Mouse (Mus musculus): Measurements from ENCODE around the gene Pold2.

The Pold2 gene

DNA sequence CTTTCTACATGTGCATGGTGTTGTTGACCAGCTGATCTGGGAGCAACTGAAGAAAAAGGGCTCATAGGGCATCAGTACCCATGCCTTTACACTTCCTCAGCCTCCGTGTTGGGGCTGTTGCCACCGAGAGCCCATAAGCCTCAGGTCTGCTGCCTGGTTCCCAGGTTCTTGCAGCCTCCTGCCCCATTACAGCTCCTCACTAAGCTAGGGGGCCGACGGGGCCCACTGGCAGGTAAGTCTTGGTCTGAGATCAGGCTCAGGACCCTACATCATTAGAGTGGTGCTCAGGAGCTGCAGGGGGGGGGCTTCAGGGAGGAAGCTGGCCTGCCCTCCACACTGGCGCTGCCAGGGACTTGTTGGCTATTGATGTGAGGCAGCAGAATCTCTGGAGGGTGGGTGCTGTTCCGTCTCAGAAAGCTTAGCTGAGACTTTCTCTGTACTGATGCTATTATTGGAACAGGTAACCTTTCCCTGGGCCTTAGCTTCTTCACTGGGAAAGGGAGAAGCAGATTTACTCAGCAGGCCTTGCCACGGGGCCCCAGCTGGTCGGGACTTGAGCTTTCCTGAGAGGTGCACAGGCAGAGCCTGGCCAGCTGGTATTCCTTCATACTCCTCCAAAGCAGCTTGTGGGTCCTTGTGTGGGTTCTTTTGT, 21.5 kb downstream of the Pold2 start:
- no peak for DNase-seq

DNA sequence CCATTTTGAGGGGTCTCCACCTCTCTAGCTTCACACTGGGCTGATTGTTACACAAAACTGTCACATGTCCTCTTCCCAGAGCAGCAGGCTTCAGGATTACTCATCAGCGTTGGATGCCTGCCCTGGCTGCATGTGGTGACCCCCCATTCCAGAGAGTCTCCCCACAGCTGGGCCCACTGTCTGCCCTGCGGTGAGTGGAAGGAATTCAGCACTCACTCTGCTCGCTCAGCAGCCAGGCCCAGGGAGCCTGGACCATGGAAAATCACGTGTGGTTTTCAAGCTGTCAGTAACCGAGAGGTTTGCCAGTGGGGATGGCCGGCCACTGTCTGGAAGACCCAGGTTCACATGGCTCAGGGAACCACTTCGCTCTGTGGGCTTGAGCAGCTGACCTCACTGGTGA, 22.2 kb downstream of the Pold2 start:
- DNase-seq = no peak

DNA sequence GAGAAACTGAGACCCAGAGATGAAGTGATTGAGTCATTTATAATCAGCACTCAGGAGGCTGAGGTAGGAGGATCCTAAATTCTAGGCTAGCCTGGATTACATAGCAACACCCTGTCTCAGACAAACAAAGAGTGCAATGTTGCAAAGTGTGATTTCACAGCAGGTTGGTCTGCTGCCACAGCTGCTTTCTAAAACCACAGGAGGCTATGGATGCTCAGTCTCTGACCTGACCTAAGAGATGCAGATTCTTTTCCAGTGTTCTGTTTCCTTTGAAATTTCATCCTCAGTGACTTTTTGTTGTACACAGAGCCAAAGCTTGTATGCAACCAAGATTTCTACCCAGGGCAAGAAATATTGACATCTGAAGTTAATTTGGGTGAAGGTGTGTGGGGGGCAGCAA, 22.6 kb downstream of the Pold2 start:
- no peak for DNase-seq

DNA sequence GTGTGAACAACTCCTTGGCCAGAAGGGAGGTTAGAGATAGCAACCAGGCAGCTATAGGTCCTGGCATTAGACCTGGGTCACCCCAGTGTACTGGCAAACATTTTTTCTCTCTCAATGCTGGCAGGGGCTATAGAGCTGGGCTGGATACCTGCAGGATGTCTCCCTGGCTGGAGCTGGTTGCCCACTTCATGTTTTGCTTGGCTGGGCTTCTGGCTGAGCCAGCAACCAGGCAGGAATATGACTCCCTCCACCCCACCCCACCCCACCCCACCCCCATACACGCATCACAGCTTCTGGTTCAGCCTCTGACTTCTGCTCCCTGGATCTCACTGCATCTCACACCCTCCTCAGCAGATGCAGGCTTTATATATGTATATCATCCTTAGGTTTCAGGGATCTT, 25.8 kb downstream of the Pold2 start:
- DNase-seq = no peak

- DNase-seq = no peak
These were observed 26.9 kb downstream of the Pold2 start for GRCm38 (mm10) chr11:5851021-5851736.

DNA sequence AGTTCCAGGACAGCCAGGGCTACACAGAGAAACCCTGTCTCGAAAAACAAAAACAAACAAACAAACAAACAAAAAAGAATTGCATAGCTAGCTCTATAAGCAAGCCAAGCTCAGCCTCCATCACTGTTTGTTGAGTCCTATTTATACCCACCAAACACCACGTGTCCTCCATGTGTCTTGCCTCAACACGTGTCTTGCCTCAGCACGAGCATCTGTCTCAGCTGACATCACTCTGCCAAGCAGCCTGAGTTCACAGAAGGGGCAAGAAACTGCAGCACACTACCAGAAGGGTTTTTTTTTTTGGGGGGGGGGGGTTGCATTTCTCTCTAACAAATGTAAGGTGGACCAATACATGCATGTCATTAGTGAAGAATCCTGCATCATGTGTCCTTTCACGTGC, 27.6 kb downstream of the Pold2 start:
- DNase-seq = no peak

GRCm38 (mm10) chr11:5849316-5849715, 28.8 kb downstream of the Pold2 start:
- DNase-seq = no peak

- no peak for DNase-seq
These were observed 29.4 kb downstream of the Pold2 start for GRCm38 (mm10) chr11:5848741-5849140.

GRCm38 (mm10) chr11:5846639-5847345, 31.3 kb downstream of the Pold2 start:
- DNase-seq = no peak

- no peak for DNase-seq
These were observed 35.0 kb downstream of the Pold2 start for GRCm38 (mm10) chr11:5843131-5843530.

GRCm38 (mm10) chr11:5841751-5842150, 36.3 kb downstream of the Pold2 start:
- no peak for DNase-seq

GRCm38 (mm10) chr11:5840346-5840745, 37.7 kb downstream of the Pold2 start:
- DNase-seq = no peak

- peak; percentile 89 to 93 for DNase-seq
These were observed 40.5 kb downstream of the Pold2 start, which contains the start of gene Polm for GRCm38 (mm10) chr11:5837251-5838246. TSS of gene Polm (minus strand) at chr11:5838016.

- peak; percentile 28 to 31 for DNase-seq
These were observed 42.0 kb downstream of the Pold2 start for GRCm38 (mm10) chr11:5836126-5836525.

DNA sequence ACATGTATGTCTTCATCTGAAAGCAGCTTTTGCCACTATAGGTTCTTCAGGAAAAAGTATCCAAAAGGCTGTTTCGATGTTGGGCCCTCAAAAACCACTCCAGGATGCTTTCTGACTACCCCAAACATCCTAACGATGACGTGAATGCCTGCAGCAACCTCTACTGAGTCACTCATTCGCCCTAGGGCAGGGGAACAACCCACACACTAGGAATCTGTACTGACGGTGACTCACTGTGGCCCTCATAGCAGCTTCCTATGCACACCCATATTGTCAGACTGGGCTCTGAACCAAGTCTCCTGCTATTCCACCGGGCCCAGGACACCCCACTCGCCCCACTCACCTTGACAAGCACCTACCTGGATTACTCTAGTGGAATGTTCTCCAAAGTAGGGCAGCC, 43.0 kb downstream of the Pold2 start:
- DNase-seq = no peak

GRCm38 (mm10) chr11:5834506-5834905, 43.6 kb downstream of the Pold2 start:
- no peak for DNase-seq

DNA sequence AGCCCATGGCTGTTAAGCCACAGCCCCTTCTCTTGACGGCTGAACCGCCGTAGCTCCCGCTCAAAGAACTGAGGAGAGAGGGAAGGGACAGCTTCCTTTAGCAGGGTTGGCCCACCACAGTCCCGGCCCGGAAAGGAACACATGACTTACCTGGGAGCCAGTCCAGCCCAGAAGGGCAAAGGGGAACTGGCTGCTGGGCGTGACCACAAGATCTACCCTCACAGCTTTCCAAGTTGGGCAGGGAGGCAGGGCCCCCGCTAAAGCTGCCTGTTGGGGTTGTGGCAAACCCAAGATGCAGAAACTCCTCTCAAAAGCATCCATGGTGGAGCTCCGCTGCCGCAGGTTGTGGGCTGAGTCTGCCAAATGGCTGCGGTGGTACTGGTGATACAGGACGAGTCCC, 48.8 kb downstream of the Pold2 start:
- DNase-seq = no peak

GRCm38 (mm10) chr11:5828509-5829191, 49.4 kb downstream of the Pold2 start:
- DNase-seq = no peak

DNA sequence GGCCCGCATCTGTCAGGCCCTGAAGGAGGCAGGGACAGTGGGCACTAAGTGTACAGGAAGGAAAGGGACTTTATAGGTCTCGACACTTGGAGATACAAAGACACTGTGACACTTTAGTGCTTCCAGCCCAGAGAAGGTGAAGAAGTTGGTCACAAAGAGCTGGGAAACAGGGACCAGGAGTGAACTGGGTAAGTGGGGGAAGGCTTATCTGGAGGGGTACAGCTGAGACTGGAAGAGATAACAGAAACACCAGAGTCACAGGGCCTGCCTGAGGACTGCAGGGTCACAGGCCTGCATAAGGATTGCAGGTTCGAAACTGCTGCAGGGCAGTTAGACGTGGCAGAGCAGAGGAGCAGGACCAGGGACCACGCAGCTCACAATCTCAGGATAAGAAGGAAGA, 50.2 kb downstream of the Pold2 start:
- no peak for DNase-seq

GRCm38 (mm10) chr11:5825432-5825831, 52.7 kb downstream of the Pold2 start:
- DNase-seq = no peak
